Mouse (Mus musculus) T-helper 17 cell (primary cell): ENCODE measurements at regions not wholly inside any gene's neighbourhood (a gene's known extent, or its start where the extent isn't known, plus 50 kb on each side); places are given as distances from the start of the nearest gene placed in this dataset.

Experiments
- in situ Hi-C, 2 experiments: fragments of 300-600 bp; cut with MboI, MseI; formaldehyde crosslinking; loops; 1 replicate in 1 of 2; 2 replicates in 1 of 2; pipeline ENCODE4 v1.15.1; 2025; ENCODE audit warnings: high pct_unique_total_duplicates in 2 of 2

DNA sequence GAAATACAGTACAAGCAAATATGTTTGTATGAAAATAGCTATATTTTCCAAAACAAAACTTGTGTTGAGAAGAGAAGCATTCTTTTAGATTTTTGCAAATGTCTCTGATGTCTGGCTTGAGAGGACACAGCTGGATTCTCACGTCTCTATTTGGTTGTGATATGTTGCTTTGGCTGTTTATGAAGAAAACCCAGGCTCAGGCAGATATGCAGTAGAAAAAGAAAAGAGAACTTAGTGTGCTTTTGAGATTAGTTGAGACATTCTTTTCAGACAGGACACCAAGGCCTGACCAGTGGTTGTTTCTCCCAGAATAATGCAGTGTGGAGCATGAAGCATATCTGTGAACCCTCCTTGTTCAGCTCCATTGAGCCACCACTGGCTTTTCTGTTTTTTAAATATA lies 178.8 kb upstream of the Mamld1 start:
- in situ Hi-C loops, result no loop called here

DNA sequence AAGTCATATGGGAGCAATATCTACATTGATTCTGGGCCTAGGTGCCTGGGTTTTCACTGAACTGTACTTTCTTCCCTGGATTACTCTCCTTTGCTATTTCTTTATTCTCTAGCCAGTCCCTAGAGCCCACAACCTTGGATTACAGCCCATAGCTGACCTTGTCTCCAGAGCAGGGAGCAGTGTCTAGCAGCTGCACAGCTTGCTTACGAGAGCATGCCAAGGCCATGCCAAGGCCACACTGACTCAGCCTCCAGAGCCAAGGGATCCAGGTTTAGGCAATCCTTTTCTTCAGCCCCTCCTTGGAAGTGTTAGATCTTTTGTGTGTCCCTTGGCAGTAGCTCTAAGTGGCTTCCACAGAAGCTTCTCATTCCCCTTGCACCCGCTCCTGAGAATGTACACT lies 168.7 kb upstream of the Mamld1 start:
- in situ Hi-C loops, result no loop called here

DNA sequence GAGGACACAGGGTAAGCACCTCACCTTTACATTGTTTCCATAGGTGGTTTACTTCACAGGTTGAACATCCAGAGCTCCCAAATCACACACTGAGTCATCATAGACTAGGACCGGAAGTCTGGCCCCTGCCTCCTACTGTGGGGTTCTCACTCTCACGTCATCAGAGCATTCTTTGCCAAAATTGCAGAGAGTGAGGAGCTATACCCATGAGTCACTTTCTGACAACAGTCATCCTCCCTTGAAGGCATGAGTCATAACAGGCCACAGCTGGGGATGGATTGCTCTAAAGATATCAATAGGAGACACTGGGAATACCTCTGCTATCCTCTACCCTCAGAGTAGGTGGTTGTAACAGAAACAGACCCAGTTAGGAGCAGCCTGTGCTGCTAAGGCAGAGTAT lies 166.6 kb upstream of the Mamld1 start:
- in situ Hi-C loops, result no loop called here

DNA sequence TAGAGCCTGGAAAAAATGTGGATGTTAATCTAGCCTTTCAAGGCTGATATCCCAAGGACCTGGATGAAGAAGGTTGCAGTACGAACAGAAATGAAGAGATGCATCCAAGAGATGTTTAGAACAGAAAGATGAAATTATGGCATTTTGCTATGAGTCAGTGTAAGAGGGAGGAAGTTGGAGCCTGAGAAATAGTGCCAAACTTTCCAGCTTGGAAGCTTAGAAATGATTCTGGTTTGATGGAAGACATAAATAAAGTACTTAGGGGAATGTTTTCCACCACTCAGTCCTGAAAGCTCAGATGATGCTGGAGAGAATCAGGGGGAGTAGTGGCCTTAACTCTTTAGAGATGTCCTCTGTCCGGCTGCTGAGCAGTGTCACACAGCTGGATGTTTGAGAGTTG lies 155.5 kb upstream of the Mamld1 start:
- in situ Hi-C loops, result loop anchor here in 1 of 2 experiments (10.0 kb wide), 1 partner anchor 240 kb away; no protein-coding TSS in a partner anchor

DNA sequence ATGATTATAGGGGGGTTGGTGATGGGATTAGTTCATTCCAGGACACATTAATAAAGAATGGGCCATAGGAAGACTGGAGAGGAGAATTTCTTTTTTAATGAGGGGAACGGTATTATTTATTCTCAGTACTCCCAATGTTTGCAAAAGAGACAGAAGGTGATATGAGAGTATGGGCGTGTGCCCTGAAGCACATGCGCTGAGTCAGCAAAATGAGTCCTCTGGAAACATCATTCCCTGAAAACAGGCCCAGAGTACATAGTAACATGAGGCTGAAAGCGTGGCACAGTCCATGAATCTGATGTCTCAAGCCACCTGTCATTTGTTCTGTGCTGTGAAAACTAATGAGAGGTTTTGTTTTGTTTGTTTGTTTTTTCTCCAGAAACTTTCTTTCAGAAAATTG lies 154.5 kb upstream of the Mamld1 start:
- in situ Hi-C loops, result loop anchor here in 1 of 2 experiments (10.0 kb wide), 1 partner anchor 239 kb away; no protein-coding TSS in a partner anchor

DNA sequence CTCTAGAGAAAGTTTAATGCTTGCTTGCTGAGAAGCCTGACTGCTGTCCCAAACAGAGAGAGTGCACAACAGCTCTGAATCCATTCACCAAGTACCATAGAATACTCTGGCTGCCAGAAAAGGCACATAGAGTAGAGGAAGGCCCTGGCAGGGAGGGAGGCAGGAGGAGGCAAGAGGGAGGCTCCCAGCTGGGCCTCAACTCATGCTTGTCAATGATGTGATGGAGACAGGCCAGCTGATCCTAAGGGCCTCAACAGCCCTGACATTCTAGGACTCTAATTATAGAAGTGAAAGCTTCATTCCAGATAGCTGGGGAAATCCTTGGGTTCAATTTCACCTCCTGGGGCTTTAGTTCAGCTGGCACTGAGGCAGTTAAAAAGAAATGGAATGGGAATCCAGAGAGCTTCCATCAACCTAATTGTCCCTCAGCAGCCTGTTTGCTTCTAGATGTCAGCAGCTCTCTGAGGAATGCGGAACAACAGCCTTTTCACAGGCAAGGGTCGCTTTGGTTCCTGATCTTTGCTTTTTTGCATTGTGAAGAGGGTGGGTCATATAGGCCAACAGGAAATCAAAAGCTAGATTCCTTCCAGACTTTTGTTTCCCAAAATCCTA lies 152.8 kb upstream of the Mamld1 start:
- in situ Hi-C loops, result loop anchor here in 1 of 2 experiments (10.0 kb wide), 1 partner anchor 238 kb away; no protein-coding TSS in a partner anchor

DNA sequence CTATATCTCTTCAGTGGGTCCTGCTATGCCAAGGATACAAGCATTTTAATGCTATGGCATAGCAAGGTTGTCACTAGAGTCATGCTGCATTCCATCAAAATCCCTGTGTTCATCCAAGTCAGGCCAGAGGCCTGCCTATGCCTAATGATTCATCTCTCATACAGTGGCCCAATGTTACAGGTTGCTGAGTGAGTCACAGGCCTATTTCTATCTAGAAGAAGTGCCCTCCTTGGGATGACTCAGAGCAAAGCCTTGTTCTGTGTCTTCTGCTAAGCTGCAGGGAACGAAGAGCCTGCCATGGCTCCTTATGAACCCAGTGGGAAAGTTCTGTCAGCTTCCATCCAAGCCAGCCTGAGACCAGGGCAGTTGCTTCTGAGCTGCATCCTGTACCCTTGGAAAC lies 151.2 kb upstream of the Mamld1 start:
- in situ Hi-C loops, result loop anchor here in 1 of 2 experiments (10.0 kb wide), 1 partner anchor 236 kb away; no protein-coding TSS in a partner anchor

DNA sequence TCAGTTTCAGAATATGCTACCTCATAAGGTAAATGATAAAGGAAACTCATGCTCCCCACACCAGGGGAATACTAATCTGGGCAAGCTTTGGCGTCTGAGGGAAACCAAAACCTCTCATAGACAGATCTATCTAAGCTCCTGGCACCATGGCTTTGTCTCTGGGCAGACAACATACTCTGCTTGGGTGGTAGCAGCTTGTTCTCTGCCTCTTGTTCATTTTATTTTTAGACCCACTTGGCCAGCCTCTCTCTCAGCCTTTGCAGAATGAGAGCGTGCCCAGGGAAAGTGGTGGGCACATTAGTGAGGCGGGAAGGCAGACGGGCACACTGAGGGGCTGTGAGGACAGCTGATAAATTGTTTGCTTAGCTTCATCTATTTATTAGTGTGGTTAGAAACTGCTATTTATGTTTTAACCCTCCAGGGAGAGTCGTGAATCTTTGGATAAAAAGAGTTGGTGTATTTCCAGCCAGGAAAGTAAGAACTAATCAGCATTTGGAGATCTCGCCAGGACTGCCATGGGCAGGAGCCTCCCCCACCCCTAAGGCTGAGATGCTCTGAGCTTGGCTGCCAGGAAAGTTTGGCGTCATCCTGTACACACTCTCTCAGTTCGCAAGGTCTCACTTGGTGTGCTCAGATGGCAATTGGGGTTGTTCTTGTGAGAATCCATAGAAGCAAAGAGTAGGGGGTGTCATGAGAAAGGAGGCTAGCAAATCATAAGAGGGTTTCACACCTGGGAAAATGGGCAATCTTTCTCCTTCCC lies 150.2 kb upstream of the Mamld1 start:
- in situ Hi-C loops, result loop anchor here in 1 of 2 experiments (10.0 kb wide), 1 partner anchor 235 kb away; no protein-coding TSS in a partner anchor

DNA sequence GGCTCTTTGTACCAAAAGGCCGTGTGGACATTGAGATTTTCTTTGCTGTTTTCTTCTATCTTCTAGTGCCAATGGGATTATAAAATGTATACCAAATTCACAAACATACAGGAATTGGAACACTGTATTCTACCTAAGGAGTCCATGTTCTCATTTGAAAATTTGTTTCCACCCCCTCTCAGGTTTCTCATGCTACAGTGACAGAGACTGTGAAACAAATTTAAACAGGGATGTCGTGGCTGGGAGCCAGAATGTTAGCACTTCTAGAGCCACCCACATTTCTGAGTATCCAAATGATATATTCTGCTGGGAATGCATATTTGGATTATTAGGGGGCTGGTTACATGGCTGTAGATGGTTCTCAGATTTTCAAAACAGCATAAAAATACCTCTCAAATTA lies 124.4 kb upstream of the Mamld1 start:
- in situ Hi-C loops, result no loop called here

DNA sequence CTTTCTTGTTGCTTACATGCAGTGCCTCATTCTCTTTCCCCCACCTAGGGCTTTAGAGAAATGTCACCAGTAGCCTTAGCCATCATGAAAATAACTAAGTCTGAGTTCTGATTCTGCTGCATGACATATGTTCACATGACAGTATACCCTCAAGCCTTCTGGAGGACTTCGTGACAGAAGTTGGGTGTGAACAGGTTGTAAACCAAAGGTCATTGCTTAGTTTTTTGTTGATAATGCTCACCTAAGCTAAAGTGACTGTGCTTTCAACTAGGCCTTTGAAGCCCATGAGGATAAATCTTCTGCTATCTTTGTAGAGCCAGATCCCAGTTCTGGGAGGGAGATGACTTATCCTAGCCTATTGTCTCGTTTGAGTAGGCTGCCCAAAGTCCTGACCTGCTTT lies 118.1 kb upstream of the Mamld1 start:
- in situ Hi-C loops, result no loop called here

DNA sequence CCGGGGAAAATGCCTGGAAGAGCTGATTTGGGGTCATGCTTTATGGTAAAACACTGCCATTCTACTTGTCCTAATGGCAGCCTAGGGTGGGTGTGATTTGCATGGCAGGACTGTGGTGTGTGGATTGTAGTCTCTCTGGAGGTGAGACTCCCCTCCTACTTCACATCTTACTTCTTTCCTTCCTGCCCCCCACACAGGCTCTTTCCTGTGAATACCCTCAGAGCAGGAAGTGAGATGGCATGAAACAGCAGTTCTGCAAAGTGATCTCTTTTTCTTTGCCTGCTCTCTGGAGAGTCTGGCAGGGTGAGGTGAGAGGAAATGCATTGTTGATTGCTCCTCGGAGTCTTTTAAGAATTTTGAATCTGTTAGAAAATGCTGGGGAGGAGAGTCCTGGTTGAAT lies 104.7 kb upstream of the Mamld1 start:
- in situ Hi-C loops, result loop anchor here in 1 of 2 experiments (10.0 kb wide), 1 partner anchor 771 kb away; no protein-coding TSS in a partner anchor

DNA sequence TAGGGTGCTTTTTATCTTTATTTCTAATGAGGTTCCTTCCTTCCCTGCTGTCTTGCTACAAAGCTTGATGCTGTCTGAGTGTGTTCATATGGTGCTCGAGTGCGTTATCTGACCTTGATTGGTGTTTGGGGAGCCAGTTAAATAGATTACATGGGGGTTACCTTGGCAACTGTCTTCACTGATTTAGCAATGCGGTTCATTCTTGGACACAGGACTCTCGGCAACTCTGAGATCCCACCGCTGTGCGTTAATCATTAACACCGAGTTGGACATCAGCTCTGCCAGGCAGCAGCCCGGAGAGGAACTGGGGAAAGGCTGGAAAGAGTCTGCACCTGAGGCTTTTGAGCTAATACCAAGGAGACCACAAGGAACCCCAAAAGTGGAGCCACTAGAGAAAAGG lies 104.0 kb upstream of the Mamld1 start:
- in situ Hi-C loops, result loop anchor here in 1 of 2 experiments (10.0 kb wide), 1 partner anchor 771 kb away; no protein-coding TSS in a partner anchor

DNA sequence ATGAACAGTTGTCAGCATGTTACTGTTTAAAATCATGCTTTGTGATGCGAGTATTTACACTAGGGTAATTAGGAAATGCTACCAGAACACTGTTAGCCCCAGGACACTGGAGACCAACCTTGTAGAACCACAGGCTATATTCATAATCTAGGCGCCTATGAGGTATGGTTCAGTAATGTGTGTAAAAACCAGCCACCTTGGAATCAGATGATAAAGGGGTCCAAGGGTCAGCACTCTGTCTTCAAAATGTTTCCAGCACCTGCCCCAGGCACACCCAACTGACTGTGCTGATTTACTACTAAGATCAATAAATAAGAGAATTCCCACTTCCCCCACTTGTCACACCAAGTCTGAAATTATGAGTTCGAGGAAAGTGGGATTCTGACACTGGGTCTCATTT lies 100.8 kb upstream of the Mamld1 start:
- in situ Hi-C loops, result loop anchor here in 1 of 2 experiments (10.0 kb wide), 1 partner anchor 774 kb away; no protein-coding TSS in a partner anchor

DNA sequence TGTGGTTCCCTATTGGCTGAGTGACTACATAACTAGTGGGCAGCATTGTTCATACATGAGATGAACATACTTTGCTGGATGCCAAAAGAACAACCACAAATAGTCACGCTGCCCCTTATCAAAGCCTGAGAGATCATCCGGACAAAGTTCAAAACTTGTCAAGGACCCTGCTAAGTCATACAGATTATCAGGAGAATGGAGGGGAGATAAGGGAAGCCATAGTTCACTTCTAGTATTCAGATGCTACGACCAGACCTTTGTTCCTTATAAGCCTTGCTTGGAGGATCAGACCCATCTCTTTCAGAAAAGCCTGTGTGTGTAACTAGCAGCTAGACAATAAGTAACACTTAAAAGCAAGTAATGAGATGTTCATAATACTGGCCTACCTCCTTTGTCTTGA lies 97.0 kb upstream of the Mamld1 start:
- in situ Hi-C loops, result no loop called here
